In genomic region chr5:92081326-92081725, GRCm38 (mm10) we compare ENCODE assay signal across 9 mouse cellular contexts. TPM values are rescaled to one million over a fixed set of nuclear protein-coding genes. Genes with fewer than 3 reads are reported as not detected.
A peak's percentile ranks its signal among the peaks of the same experiment; 100 is the strongest.
DNase-seq lines count a peak whose midpoint lies in the region; ATAC-seq and TF ChIP-seq lines count a peak whose summit lies in the region.
"Had no signal": no experiment of that assay in that cellular context is flagged by ENCODE, and none has a peak within 500 bp of the region (broad histone marks: within the 10 kb centered on the region; RNA-seq: fewer than 3 reads in every experiment).

No protein-coding gene starts in this region.

- H3K36me3 ChIP-seq in kidney, embryonic 14.5 days (ENCODE audit: control insufficient read depth, insufficient read depth, low read length) = no peaks in the 10 kb centered on the region
- H3K36me3 ChIP-seq in embryonic facial prominence, embryonic 13.5 days = no peaks in the 10 kb centered on the region
- H3K36me3 ChIP-seq in intestine, embryonic 15.5 days = no peaks in the 10 kb centered on the region
- no peaks in the 10 kb centered on the region for H3K36me3 ChIP-seq in midbrain, postnatal 0 days (ENCODE audit: insufficient read depth, low read length)

- H3K27ac ChIP-seq in kidney, embryonic 14.5 days (ENCODE audit: low read depth, low read length) = no peak overlapping the region
- no peak overlapping the region for H3K27ac ChIP-seq in embryonic facial prominence, embryonic 13.5 days
- H3K27ac ChIP-seq in intestine, embryonic 15.5 days = no peak overlapping the region
- H3K27ac ChIP-seq in midbrain, postnatal 0 days (ENCODE audit: low read depth, low read length) = no peak overlapping the region

- no peak for ATAC-seq in kidney, embryonic 14.5 days (ENCODE audit: low FRiP score, low TSS enrichment)
- no peak for ATAC-seq in embryonic facial prominence, embryonic 13.5 days (ENCODE audit: insufficient number of reproducible peaks, insufficient read depth, low FRiP score, low TSS enrichment, low read depth)
- no peak for ATAC-seq in intestine, embryonic 15.5 days
- no peak for ATAC-seq in midbrain, postnatal 0 days (ENCODE audit: low FRiP score)
- no peak for ATAC-seq in frontal cortex, adult (ENCODE audit: low TSS enrichment)

- peak overlapping the region; percentile 70 for H3K4me2 ChIP-seq in kidney, embryonic 14.5 days (replicated peaks; ENCODE audit: low read depth, low read length)
- H3K4me2 ChIP-seq in embryonic facial prominence, embryonic 13.5 days = peak overlapping the region; percentile 65
- peak overlapping the region; percentile 66 for H3K4me2 ChIP-seq in intestine, embryonic 15.5 days (replicated peaks)
- peak overlapping the region; percentile 67 for H3K4me2 ChIP-seq in midbrain, postnatal 0 days (ENCODE audit: low read depth, low read length, poor library complexity, severe bottlenecking)

- DNase-seq in kidney, adult 11 months = no peak
- no peak for DNase-seq in midbrain, postnatal 0 days (ENCODE audit: low spot score)
- DNase-seq in cerebellum, postnatal 10 days = no peak
- DNase-seq in embryo, embryonic 9.5 days (ENCODE audit: extremely low spot score) = no peak
- DNase-seq: cerebellum, adult 2 months had no signal

- WGBS in kidney, embryonic 14.5 days = 77% methylated on average over 3 of the region's 3 CpGs
- 68% methylated on average over 3 of the region's 3 CpGs for WGBS in embryonic facial prominence, embryonic 13.5 days
- 52% methylated on average over 3 of the region's 3 CpGs for WGBS in intestine, embryonic 15.5 days
- WGBS in midbrain, postnatal 0 days = 71% methylated on average over 3 of the region's 3 CpGs

- H3K27me3 ChIP-seq in kidney, embryonic 14.5 days (ENCODE audit: control insufficient read depth, insufficient read depth, low read length) = no peaks in the 10 kb centered on the region
- no peaks in the 10 kb centered on the region for H3K27me3 ChIP-seq in embryonic facial prominence, embryonic 13.5 days
- no peaks in the 10 kb centered on the region for H3K27me3 ChIP-seq in intestine, embryonic 15.5 days (replicated peaks)
- H3K27me3 ChIP-seq in midbrain, postnatal 0 days (ENCODE audit: insufficient read depth, low read length) = no peaks in the 10 kb centered on the region

- no peaks in the 10 kb centered on the region for H3K9me3 ChIP-seq in kidney, embryonic 14.5 days (ENCODE audit: control insufficient read depth, low read length)
- no peaks in the 10 kb centered on the region for H3K9me3 ChIP-seq in embryonic facial prominence, embryonic 13.5 days
- no peaks in the 10 kb centered on the region for H3K9me3 ChIP-seq in intestine, embryonic 15.5 days
- H3K9me3 ChIP-seq in midbrain, postnatal 0 days (ENCODE audit: low read length) = no peaks in the 10 kb centered on the region

- H3K9ac ChIP-seq in kidney, embryonic 14.5 days (ENCODE audit: low read depth, low read length) = no peak overlapping the region
- H3K9ac ChIP-seq in embryonic facial prominence, embryonic 13.5 days = peak overlapping the region; percentile 96; the same call in 1 of the 2 replicates
- 0 out of 2 replicates have a peak overlapping the region, but pooled peaks have one; percentile 6 for H3K9ac ChIP-seq in intestine, embryonic 15.5 days
- H3K9ac ChIP-seq in midbrain, postnatal 0 days (replicated peaks; ENCODE audit: low read length, poor library complexity, severe bottlenecking) = peak overlapping the region; percentile 79; the same call in 1 of the 2 replicates

- TF ChIP-seq CTCF in midbrain, postnatal 0 days (IDR thresholded peaks at IDR 0.05) = no peak

- H3K4me3 ChIP-seq in kidney, embryonic 14.5 days (ENCODE audit: low read length) = peak overlapping the region; percentile 71; the same call in 1 of the 2 replicates
- H3K4me3 ChIP-seq in embryonic facial prominence, embryonic 13.5 days = peak overlapping the region; percentile 90
- H3K4me3 ChIP-seq in intestine, embryonic 15.5 days (replicated peaks) = peak overlapping the region; percentile 99; the same call in 1 of the 2 replicates
- H3K4me3 ChIP-seq in midbrain, postnatal 0 days (ENCODE audit: low read depth, low read length) = peak overlapping the region; percentile 66

- peaks cover 11% of the 10 kb centered on the region; the same call in 1 of the 2 replicates for H3K4me1 ChIP-seq in kidney, embryonic 14.5 days (ENCODE audit: control insufficient read depth, insufficient read depth, low read length)
- peaks cover 29% of the 10 kb centered on the region for H3K4me1 ChIP-seq in embryonic facial prominence, embryonic 13.5 days
- H3K4me1 ChIP-seq in intestine, embryonic 15.5 days (replicated peaks) = peaks cover 12% of the 10 kb centered on the region; the same call in 1 of the 2 replicates
- H3K4me1 ChIP-seq in midbrain, postnatal 0 days (ENCODE audit: insufficient read depth, low read length) = peaks cover 9% of the 10 kb centered on the region

RNA-seq across cellular contexts. Expression of gene G3bp2, which starts 2.2 kb away (rescaled TPM):
- 159 and 214 TPM in 2 replicates for polyA plus RNA-seq in kidney, embryonic 14.5 days (2014; fragmentation: Nextera tagmentation; extraction: Ambion mirVana)
- polyA plus RNA-seq in embryonic facial prominence, embryonic 13.5 days (2015; fragmentation: Nextera tagmentation; extraction: Ambion mirVana) = 202 and 213 TPM in 2 replicates
- polyA plus RNA-seq in intestine, embryonic 15.5 days (2015; fragmentation: Nextera tagmentation; extraction: Ambion mirVana) = 162 and 195 TPM in 2 replicates
- total RNA-seq in midbrain, postnatal 0 days (2014; rRNA removed) = 167 and 221 TPM in 2 replicates
- polyA plus RNA-seq in midbrain, postnatal 0 days (2015; fragmentation: Nextera tagmentation; extraction: Ambion mirVana) = 280 and 303 TPM in 2 replicates

RNA-seq across cellular contexts. Expression of gene Cdkl2, which starts 37.6 kb away (rescaled TPM):
- polyA plus RNA-seq in kidney, embryonic 14.5 days (2014; fragmentation: Nextera tagmentation; extraction: Ambion mirVana) = 0.79 and 1.3 TPM in 2 replicates
- 1.3 and 1.4 TPM in 2 replicates for polyA plus RNA-seq in embryonic facial prominence, embryonic 13.5 days (2015; fragmentation: Nextera tagmentation; extraction: Ambion mirVana)
- 2.6 and 2.8 TPM in 2 replicates for polyA plus RNA-seq in intestine, embryonic 15.5 days (2015; fragmentation: Nextera tagmentation; extraction: Ambion mirVana)
- 20.3 and 26.1 TPM in 2 replicates for total RNA-seq in midbrain, postnatal 0 days (2014; rRNA removed)
- 32.4 and 33.8 TPM in 2 replicates for polyA plus RNA-seq in midbrain, postnatal 0 days (2015; fragmentation: Nextera tagmentation; extraction: Ambion mirVana)

RNA-seq across cellular contexts. Expression of gene Uso1, which starts 56.4 kb away (rescaled TPM):
- 29.0 and 33.4 TPM in 2 replicates for polyA plus RNA-seq in kidney, embryonic 14.5 days (2014; fragmentation: Nextera tagmentation; extraction: Ambion mirVana)
- polyA plus RNA-seq in embryonic facial prominence, embryonic 13.5 days (2015; fragmentation: Nextera tagmentation; extraction: Ambion mirVana) = 45.4 and 47.0 TPM in 2 replicates
- polyA plus RNA-seq in intestine, embryonic 15.5 days (2015; fragmentation: Nextera tagmentation; extraction: Ambion mirVana) = 42.4 and 45.9 TPM in 2 replicates
- 22.4 and 23.6 TPM in 2 replicates for total RNA-seq in midbrain, postnatal 0 days (2014; rRNA removed)
- 25.9 and 27.0 TPM in 2 replicates for polyA plus RNA-seq in midbrain, postnatal 0 days (2015; fragmentation: Nextera tagmentation; extraction: Ambion mirVana)
